Mouse (Mus musculus): ENCODE results near the gene Tceal7. TPM values are rescaled to one million over a fixed set of nuclear protein-coding genes. Genes with fewer than 3 reads are reported as not detected.
"Not testable (repeated sequence)": the region's sequence is repeated elsewhere in the genome, so short reads cannot be mapped to it uniquely, and the experiment has no call there.

Gene Tceal7
- polyA plus RNA-seq, 1 experiment = not detected

- 23% methylated on average over 20 of the region's 20 CpGs for WGBS
- Histone ChIP-seq H3K4me3 (ENCODE audit: insufficient read depth, low read depth, low read length) (peak within 1 kb of the TSS; percentile 57), H3K4me1 (ENCODE audit: control insufficient read depth, insufficient read depth, low read length) (no peaks in the 10 kb centered on the region), H3K27ac (ENCODE audit: insufficient read depth, low read depth, low read length) (peak within 1 kb of the TSS; percentile 77; the same call in 1 of the 2 replicates)
- TF ChIP-seq POLR2A (IDR thresholded peaks at IDR 0.05; ENCODE audit: insufficient read depth, low read depth, low read length) (peak; percentile 35; the same call in 1 of the 2 replicates), CTCF (IDR thresholded peaks at IDR 0.05; ENCODE audit: insufficient read depth, low read depth, low read length) (no peak)
Measured at GRCm38 (mm10) chrX:136244574-136245229, 30.1 kb downstream of the Tceal7 start, which contains the start of gene Tceal9. TSS of gene Tceal9 (plus strand) at chrX:136245079.

DNA sequence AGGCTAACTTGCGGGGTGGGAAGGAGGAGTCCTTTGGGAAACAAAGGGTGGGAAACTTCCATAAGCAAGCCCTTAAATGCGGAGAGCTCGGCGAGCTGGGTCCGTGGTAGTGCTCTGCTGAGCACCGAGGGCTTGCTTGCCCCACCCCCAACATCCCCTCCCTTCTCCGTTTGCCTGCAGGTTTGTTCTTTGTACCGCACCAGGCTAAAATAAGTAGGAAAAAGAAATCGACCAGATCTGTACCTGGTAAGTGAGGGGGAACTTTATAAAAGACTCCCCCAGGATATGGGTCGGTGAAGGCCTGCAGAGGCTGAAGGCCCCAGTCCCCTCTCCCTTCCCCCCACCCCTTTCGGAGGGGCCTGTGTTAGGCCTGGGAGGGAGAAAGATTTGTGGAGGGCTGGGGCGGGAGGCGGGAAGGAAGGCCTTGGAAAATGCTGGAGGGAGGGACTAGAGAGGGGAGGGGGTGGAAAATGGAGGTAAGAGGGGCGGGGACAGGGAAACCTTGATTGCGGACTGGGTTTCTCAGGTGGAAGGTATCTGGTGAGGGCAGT, 31.0 kb downstream of the Tceal7 start:
- WGBS = 18% methylated on average over 15 of the region's 15 CpGs

DNA sequence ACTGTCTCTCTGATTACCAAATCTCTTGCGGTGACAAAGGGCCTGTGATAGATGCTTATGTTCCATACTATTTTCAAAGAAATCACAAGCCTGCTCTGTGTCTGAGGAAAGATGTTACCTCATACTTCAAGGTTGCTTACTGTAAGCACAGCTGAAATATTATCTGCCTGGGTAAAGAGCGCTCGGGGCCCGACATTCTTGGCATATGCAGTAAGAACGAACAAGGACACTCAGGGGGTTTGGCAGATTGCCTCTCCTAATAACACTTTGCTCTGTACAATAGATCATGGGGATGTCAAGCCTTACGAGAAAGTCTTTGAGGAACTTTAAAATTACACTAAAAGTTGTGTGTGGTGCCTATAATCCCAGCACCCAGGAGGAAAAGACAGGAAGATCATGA, 34.2 kb downstream of the Tceal7 start:
- no peak overlapping the region for H3K4me3 ChIP-seq (ENCODE audit: insufficient read depth, low read depth, low read length)
- TF ChIP-seq CTCF (IDR thresholded peaks at IDR 0.05; ENCODE audit: insufficient read depth, low read depth, low read length) (no peak), POLR2A (IDR thresholded peaks at IDR 0.05; ENCODE audit: insufficient read depth, low read depth, low read length) (no peak)
- H3K4me1 ChIP-seq (ENCODE audit: control insufficient read depth, insufficient read depth, low read length) = no peaks in the 10 kb centered on the region
- 59% methylated on average over 6 of the region's 6 CpGs for WGBS
- H3K27ac ChIP-seq (ENCODE audit: insufficient read depth, low read depth, low read length) = no peak overlapping the region

More for the DNA sequence above, 31.0 kb downstream of the Tceal7 start:
- TF ChIP-seq POLR2A (IDR thresholded peaks at IDR 0.05; ENCODE audit: insufficient read depth, low read depth, low read length) (no peak), CTCF (IDR thresholded peaks at IDR 0.05; ENCODE audit: insufficient read depth, low read depth, low read length) (no peak)
- H3K4me1 ChIP-seq (ENCODE audit: control insufficient read depth, insufficient read depth, low read length) = no peaks in the 10 kb centered on the region
- H3K27ac ChIP-seq (ENCODE audit: insufficient read depth, low read depth, low read length) = peak overlapping the region; percentile 77; the same call in 1 of the 2 replicates
- H3K4me3 ChIP-seq (ENCODE audit: insufficient read depth, low read depth, low read length) = peak overlapping the region; percentile 57

GRCm38 (mm10) chrX:136249671-136250070, 35.1 kb downstream of the Tceal7 start:
- WGBS = 78% methylated on average over 7 of the region's 7 CpGs
- Histone ChIP-seq H3K4me1 (ENCODE audit: control insufficient read depth, insufficient read depth, low read length) (no peaks in the 10 kb centered on the region), H3K4me3 (ENCODE audit: insufficient read depth, low read depth, low read length) (no peak overlapping the region), H3K27ac (ENCODE audit: insufficient read depth, low read depth, low read length) (no peak overlapping the region)
- TF ChIP-seq CTCF (IDR thresholded peaks at IDR 0.05; ENCODE audit: insufficient read depth, low read depth, low read length) (no peak), POLR2A (IDR thresholded peaks at IDR 0.05; ENCODE audit: insufficient read depth, low read depth, low read length) (no peak)

GRCm38 (mm10) chrX:136252023-136252729, 37.6 kb downstream of the Tceal7 start:
- H3K27ac ChIP-seq (ENCODE audit: insufficient read depth, low read depth, low read length) = no peak overlapping the region
- TF ChIP-seq POLR2A (IDR thresholded peaks at IDR 0.05; ENCODE audit: insufficient read depth, low read depth, low read length) (no peak), CTCF (IDR thresholded peaks at IDR 0.05; ENCODE audit: insufficient read depth, low read depth, low read length) (no peak)
- no peak overlapping the region for H3K4me3 ChIP-seq (ENCODE audit: insufficient read depth, low read depth, low read length)
- no peaks in the 10 kb centered on the region for H3K4me1 ChIP-seq (ENCODE audit: control insufficient read depth, insufficient read depth, low read length)
- 60% methylated on average over 6 of the region's 6 CpGs for WGBS

DNA sequence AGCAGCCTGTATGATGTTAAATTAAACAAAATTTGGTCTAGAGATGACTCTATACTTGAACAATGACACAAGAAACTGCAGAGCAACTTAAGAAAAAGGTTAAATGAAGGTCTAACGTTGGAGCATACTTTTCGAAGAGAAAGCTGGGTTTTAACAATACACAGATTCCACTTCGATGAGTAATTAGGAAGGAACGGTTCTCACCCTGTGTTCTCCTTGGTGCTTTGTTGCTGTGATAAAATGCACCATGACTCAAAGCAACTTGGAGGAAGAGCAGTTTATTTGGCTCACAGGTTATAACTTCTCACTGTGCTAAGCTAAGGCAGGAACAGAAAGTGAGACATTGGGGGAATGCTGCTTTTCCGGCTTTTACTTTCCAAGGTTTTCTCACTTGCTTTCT, 53.1 kb downstream of the Tceal7 start:
- Histone ChIP-seq H3K4me1 (ENCODE audit: control insufficient read depth, insufficient read depth, low read length) (no peaks in the 10 kb centered on the region), H3K4me3 (ENCODE audit: insufficient read depth, low read depth, low read length) (no peak overlapping the region), H3K27ac (ENCODE audit: insufficient read depth, low read depth, low read length) (no peak overlapping the region)
- WGBS = 54% methylated on average over 5 of the region's 5 CpGs
- TF ChIP-seq POLR2A (IDR thresholded peaks at IDR 0.05; ENCODE audit: insufficient read depth, low read depth, low read length) = no peak
- no peak for TF ChIP-seq CTCF (IDR thresholded peaks at IDR 0.05; ENCODE audit: insufficient read depth, low read depth, low read length)

DNA sequence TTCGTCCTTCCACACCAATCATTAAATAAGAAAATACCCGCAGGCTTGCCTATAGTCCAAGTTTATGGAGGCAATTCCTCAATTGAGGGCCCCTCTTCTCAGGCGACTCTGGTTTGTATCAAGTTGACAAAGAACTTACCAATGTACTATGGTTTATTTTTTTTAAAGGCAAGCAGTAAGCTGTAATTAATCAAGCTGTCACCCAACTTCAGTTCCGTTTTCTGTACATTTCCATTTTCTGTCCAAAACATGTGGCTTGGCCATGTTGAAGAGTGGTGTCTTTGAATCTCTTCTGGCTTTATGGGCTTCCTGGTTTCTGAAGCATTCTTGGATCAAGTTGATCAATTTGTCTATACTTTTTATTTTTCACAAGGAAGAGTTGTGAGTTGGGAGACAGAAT, 53.6 kb downstream of the Tceal7 start:
- TF ChIP-seq CTCF (IDR thresholded peaks at IDR 0.05; ENCODE audit: insufficient read depth, low read depth, low read length) (no peak), POLR2A (IDR thresholded peaks at IDR 0.05; ENCODE audit: insufficient read depth, low read depth, low read length) (no peak)
- 79% methylated on average over 4 of the region's 4 CpGs for WGBS
- Histone ChIP-seq H3K4me1 (ENCODE audit: control insufficient read depth, insufficient read depth, low read length) (no peaks in the 10 kb centered on the region), H3K27ac (ENCODE audit: insufficient read depth, low read depth, low read length) (no peak overlapping the region), H3K4me3 (ENCODE audit: insufficient read depth, low read depth, low read length) (no peak overlapping the region)

- H3K4me1 ChIP-seq (ENCODE audit: control insufficient read depth, insufficient read depth, low read length) = not testable (repeated sequence)
- WGBS = 42% methylated on average over 9 of the region's 30 CpGs
- peak within 1 kb of the TSS; percentile 73 for H3K27ac ChIP-seq (ENCODE audit: insufficient read depth, low read depth, low read length)
- H3K4me3 ChIP-seq (ENCODE audit: insufficient read depth, low read depth, low read length) = peak within 1 kb of the TSS; percentile 37
Measured at GRCm38 (mm10) chrX:136269743-136270392, 55.3 kb downstream of the Tceal7 start, which contains the start of gene Bex3. TSS of gene Bex3 (plus strand) at chrX:136270253.

DNA sequence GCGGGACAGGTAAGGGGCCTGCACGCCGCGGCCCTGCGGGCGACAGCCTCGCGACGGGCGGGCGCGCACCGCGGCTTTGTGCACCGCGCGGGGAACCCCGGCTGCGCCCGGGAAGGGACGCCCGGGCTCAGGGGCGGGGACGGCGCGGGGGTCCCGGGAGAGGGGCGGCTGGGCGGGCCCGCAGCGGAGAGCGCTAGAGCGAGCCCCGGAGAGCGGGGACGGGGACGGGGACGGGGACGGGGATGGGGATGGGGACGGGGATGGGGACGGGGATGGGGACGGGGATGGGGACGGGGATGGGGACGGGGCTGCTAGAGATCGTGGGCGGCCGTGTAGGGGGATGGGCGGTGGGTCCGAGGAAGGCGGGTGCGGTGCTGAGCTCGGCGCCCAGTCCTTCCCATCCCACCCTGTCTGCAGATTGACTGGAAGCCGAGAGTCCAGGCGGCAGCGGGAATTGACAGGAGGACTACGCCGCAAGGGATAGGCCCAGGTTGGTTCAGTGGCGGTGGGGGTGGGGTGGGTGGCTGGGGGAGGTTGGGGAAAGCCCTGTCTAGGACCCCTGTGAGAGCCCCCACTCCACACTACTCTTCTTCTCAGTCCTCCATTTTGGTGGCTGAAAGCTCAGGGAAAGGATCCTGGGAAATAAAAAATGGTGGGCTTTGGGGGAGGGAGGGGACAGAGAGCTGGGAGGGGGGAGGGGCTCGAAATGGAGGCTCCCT, 56.0 kb downstream of the Tceal7 start:
- not testable (repeated sequence) for H3K4me1 ChIP-seq (ENCODE audit: control insufficient read depth, insufficient read depth, low read length); H3K27ac ChIP-seq (ENCODE audit: insufficient read depth, low read depth, low read length)
- 11% methylated on average over 16 of the region's 60 CpGs for WGBS
- H3K4me3 ChIP-seq (ENCODE audit: insufficient read depth, low read depth, low read length) = peak overlapping the region; percentile 37

Measured in olfactory bulb, adult 2 months (tissue).